Mouse (Mus musculus): ENCODE measurements around the gene Gm42372.

Gene Gm42372

GRCm38 (mm10) chr7:16959539-16960187, 23.2 kb upstream of the Gm42372 start, which contains the start of gene Pnmal1:
Gene Pnmal1, plus strand, starts transcription at chr7:16959679.
- no peak for DNase-seq (ENCODE audit: extremely low read depth, low read depth)

DNA sequence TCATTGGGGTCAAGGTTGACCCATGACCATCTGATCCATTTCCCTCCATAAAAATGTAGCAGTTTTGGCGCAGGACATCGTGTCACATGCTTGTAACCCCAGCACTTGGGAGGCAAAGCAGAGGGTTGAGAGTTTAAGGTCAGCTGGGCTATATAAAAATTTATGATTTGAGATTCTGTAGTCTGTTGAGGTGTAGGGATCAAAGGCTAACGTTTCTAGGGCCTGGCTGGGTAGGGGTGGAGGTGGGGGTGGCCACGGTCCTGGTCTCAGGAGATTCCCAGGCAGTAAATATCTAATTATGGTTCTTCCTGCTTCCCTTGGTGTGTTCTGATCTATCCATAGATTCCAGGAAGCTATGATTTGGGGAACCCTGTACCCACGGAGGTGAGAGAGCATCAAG, 21.2 kb upstream of the Gm42372 start:
- DNase-seq (ENCODE audit: extremely low read depth, low read depth): no peak

- no peak for DNase-seq (ENCODE audit: extremely low read depth, low read depth)
These were observed 14.5 kb upstream of the Gm42372 start for GRCm38 (mm10) chr7:16968414-16968813.

DNA sequence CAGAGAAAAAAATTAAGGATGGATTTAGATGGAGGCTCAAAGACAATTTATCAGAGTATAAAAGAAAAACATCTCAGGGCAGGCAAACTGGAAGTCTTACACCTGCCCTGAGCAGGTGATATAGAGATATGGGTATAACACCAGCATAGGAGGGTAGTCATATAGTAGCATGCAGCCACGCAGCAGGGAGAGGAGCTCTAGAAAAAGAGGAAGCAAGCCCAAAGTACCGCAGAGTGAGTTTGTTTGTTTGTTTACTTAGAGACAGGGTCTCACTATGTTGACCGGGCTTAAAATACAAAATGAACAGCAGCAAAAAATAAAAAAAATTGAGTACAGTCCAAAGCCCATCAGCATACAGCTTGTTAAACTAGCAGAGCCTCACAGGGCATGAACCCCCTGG, 11.7 kb upstream of the Gm42372 start:
- no peak for DNase-seq (ENCODE audit: extremely low read depth, low read depth)

- no peak for DNase-seq (ENCODE audit: extremely low read depth, low read depth)
These were observed 8.9 kb upstream of the Gm42372 start for GRCm38 (mm10) chr7:16974018-16974417.

- DNase-seq (ENCODE audit: extremely low read depth, low read depth): no peak
These were observed 6.6 kb upstream of the Gm42372 start for GRCm38 (mm10) chr7:16976298-16976697.

DNA sequence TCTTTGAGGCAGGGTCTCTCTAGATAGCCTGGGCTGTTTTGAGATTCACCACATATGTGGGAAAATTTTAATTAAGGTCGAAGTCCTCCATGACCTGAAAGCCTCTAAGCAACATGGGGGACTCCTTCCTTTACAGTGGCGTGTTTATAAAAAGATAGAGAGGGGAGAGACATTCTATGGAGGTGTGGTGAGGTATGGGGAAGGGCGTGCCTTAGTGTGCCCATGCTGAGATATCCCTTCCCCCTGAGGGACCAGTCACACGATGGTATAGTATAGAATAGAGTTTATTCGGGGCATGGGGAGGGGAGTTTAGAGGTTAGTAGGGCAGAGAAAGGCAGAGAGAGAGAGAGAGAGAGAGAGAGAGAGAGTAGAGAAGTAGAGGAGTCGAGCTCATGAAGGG, 4.7 kb upstream of the Gm42372 start:
- DNase-seq (ENCODE audit: extremely low read depth, low read depth): no peak

DNA sequence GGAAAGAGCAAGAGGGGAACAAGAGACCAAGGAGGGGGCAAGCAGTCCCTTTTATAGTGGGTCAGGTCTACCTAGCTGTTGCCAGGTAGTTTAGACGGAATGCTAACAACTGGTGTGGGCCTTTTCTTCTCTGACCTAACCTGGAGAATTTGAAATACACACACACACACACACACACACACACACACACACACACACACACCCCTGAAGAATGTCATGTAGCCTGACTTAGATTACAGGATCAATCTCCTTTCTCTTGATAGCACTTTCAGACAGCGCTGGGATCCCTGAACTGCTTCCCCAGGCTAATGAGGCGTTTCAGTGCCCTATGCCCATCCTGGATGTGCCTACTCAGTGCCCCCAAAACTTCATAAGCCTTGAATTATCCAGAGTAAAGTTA, 4.3 kb upstream of the Gm42372 start:
- DNase-seq (ENCODE audit: extremely low read depth, low read depth): no peak

DNA sequence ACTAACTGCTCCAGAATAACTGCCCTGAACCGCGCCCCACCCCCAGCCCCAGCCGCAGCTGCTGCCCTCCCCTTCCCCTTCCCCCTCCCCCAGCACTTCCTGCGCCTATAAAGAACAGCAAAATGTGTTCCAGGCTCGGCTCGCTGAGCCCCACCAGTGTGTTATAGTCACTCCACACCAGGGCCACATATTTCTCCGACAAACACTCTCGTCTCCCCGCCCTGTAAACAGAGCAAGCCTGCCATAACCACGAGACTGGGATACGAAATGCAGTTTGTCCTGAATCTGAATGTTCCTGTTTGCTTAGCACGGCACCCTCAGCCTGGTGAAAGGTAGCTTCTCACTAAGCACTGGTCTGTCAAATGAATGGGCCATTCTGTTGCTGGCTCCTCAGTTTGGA, 2.5 kb upstream of the Gm42372 start:
- no peak for DNase-seq (ENCODE audit: extremely low read depth, low read depth)

GRCm38 (mm10) chr7:16987541-16988149, 4.8 kb downstream of the Gm42372 start:
- no peak for DNase-seq (ENCODE audit: extremely low read depth, low read depth)

- DNase-seq (ENCODE audit: extremely low read depth, low read depth): no peak
These were observed 5.5 kb downstream of the Gm42372 start for GRCm38 (mm10) chr7:16988405-16988804.

DNA sequence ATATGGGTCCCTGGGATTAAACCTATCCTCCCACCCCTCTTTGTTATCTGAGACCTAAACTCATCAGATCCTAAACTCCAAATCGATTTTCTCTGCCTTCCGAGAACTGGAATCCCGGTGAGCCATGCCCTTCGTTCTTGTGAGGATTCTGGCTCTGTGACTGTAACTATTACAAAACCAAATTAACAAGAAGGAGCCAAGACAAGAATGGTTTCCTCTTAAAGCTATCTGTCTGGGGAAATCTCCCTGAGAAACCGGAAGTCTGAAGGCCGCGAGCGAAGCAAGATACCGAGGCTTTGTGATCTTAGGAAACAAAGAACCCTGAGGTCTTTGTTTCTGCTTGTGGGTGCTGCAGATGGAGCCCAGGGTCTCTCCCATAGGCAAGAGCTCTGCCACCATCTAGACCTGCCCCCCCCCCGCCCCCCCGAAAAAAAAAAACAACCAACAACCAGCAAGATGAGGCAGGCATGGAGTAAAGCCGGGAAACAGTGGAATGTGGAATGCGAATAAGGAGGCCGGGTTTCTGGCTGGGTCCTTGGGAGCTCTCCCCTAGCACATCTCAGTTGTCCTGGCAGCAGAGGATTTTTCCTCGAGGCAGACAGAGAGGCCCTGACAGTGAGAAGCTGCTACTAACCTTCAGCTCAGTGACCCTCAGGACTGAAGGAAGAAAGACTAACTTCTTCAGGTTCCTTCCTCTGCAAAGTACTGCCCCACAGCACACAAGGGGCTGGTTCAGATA, 7.3 kb downstream of the Gm42372 start:
- peak; percentile 49 for DNase-seq (ENCODE audit: extremely low read depth, low read depth)

GRCm38 (mm10) chr7:16991681-16992450, 9.0 kb downstream of the Gm42372 start:
- no peak for DNase-seq (ENCODE audit: extremely low read depth, low read depth)

GRCm38 (mm10) chr7:16992451-16992807, 9.5 kb downstream of the Gm42372 start, which contains the start of gene Ccdc8:
Gene Ccdc8, plus strand, starts transcription at chr7:16992708.
- DNase-seq (ENCODE audit: extremely low read depth, low read depth): no peak

DNA sequence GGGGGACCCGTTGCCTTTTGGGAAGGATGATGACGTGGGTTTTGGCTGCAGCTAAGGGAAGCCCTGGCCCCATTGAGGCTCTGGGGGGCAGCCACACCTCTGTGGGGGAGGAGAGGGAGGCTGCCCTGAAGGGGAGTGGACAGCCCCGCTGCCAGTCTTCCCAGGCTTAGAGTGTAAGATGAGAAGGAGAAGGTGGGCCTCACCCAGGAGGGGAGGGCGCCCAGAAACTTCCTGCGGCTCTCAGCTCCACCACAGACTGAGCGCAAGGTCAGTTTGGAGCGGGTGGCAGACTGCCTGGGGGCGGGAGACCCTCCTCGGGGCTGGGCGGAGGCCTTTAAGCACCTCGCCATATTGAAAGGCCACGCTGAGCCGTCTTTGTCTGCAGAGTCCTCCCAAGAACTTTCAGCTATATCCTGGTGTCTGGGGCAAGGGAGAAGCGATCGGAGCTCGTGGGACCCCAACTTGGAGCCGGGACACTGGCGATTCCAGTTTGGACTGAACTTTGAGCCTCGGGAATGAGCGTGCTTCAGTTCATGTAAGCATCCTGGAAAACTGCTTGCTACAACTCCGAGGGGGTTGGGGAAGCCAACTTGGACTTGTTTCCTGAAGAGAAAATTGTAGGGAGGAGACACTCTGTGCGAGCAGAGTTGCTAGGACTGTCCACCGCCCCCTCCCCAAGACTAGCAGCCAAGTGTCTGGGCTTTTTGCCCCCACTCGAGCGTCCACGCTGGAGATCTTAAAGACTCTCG, 10.9 kb downstream of the Gm42372 start:
- DNase-seq (ENCODE audit: extremely low read depth, low read depth): no peak

DNA sequence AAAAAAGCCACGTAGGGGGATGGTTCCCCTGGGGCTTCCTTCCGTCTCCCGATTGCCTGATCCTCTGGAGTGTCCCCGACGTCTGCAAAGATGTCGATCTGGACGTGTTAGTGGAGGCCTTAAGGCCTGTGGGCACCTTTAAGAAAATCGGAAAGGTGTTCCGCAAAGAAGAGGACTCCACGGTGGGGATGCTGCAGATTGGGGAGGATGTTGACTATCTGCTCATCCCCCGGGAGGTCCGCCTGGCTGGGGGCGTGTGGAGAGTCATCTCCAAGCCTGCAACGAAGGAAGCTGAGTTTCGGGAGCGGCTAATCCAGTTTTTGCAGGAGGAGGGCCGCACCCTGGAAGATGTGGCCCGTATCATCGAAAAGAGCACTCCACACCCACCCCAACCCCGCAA, 11.5 kb downstream of the Gm42372 start:
- DNase-seq (ENCODE audit: extremely low read depth, low read depth): no peak

- no peak for DNase-seq (ENCODE audit: extremely low read depth, low read depth)
These were observed 12.5 kb downstream of the Gm42372 start for GRCm38 (mm10) chr7:16995345-16995744.

DNA sequence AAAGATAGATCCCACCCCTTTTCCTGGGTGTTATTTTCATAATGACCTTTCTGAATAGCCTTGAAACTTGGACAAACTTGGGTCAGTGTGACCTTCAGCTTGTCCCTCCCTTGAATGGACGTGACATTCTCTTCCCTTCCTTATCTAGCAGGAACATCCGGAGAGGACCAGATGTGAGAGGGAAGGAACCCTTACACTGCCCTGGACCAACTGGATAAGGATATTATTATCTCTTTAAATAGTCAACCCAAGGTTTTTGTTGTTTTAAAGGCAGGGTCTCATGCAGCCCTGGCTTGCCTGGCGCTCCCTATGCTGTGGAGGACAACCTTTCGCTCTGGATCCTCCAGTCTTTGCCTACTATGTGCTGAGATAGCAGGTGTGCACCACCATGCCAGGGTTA, 16.3 kb downstream of the Gm42372 start:
- peak; percentile 49 for DNase-seq (ENCODE audit: extremely low read depth, low read depth)

GRCm38 (mm10) chr7:16999650-17000049, 16.8 kb downstream of the Gm42372 start:
- peak; percentile 46 for DNase-seq (ENCODE audit: extremely low read depth, low read depth)

DNA sequence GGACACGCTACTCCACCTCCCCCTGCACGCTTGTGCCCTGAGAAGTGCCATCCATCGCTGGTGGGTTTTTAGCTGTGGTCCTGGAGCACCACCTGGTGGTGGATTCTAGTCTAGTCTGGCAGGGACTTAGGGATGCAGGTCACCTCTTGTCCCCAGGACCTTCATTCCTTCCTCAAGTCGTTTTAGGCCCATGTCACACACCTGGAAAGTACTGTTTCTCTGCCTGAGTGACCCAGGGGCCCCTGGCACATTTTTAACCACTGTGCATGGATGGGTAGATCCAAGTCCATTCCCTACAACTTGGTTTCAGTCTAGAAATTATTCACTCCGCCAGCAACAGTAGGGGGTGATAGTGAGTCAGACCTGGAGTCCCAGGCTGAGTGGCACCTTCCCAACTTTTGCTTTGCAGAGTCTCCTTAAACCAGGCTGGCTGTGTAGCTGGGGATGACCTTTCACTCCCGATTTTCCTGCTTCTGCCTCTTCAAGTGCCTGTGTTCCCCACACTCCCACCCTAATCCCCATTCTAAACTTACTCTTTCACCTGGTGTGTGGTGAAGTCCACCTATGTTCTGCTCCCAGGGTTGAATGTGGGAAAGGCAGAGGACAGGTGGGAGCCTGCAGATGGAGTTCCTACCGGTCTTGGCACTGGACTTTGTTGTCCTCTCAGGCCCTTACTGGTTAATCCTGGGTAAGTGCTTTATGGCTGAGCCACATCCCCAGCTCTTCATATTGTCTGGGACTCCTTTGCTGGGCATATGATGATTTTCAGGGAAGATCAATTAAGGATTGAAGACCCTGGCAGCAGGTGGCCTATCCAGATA, 19.7 kb downstream of the Gm42372 start:
- peak; percentile 58 for DNase-seq (ENCODE audit: extremely low read depth, low read depth)
